ENCODE assay signal across 17 mouse cellular contexts in the genomic region with DNA sequence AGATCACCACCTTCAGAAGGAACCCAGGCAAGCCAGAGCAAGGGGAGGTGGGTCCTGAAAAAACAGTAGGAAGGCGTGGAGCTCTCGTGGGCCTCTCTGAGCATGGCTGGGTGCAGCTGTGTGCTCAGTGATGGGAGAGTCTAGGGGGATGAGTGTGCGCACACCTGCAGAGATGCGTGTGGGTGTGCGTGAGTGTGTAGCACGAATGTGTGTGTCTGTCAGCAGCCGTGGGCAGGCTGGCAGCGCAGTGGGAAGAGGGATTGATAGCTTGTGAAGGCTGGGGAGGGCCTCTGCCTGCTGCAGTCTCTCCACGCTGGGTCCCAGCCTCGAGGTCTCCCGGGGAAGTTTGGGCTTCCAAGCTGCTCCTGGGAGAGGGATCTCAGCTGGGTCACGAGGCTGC. TPM values are rescaled to one million over a fixed set of nuclear protein-coding genes. Genes with fewer than 3 reads are reported as not detected.
DNase-seq lines count a peak whose midpoint lies in the region.
"Had no signal": no experiment of that assay in that cellular context is flagged by ENCODE, and none has a peak within 500 bp of the region (broad histone marks: within the 10 kb centered on the region; RNA-seq: fewer than 3 reads in every experiment).

No protein-coding gene starts in this region.

- intact Hi-C loops in left cerebral cortex, postnatal 25 days (cut with DNase I): loop anchor here (5.0 to 10.0 kb wide), 2 partner anchors 73 to 325 kb away; a partner anchor contains a TSS

- peak; percentile 56 to 70 for DNase-seq in layer of hippocampus, adult 18-20 months (ENCODE audit: low spot score in 2 of 2)
- no peak for DNase-seq in layer of hippocampus, postnatal 10 days (ENCODE audit: low spot score in 2 of 2)
- DNase-seq in right cerebral cortex, adult 18-20 months: peak; percentile 84
- DNase-seq in right cerebral cortex, postnatal 4 days: no peak
- peak; percentile 69 to 77 for DNase-seq in left cerebral cortex, postnatal 25 days (ENCODE audit: low spot score in 2 of 2)
- DNase-seq in lung, postnatal 10 days: no peak
- no peak for DNase-seq in lung, postnatal 4 days
- DNase-seq: adrenal gland, postnatal 36 days; cerebellum, adult 9-11 months; kidney, adult 9 months; kidney, postnatal 4 days; liver; lung, adult 18-20 months; midbrain, embryonic 14.5 days; thymus, postnatal 36 days had no signal

RNA-seq across cellular contexts. Expression of a gene that starts 3.1 kb away (rescaled TPM):
- total RNA-seq in layer of hippocampus, adult 18-20 months (2021): 100 to 1,000 TPM; 124 to 125 TPM
- total RNA-seq in layer of hippocampus, postnatal 10 days (2021): 100 to 1,000 TPM; 112 to 114 TPM
- total RNA-seq in left cerebral cortex, postnatal 25 days (2021): 10 to 100 TPM; 59.0 to 73.8 TPM
- total RNA-seq: heart, postnatal 25 days had no signal

RNA-seq across cellular contexts. Expression of a gene that starts 15.7 kb away (rescaled TPM):
- total RNA-seq in layer of hippocampus, adult 18-20 months (2021): under 1 TPM; 0.58 to 0.67 TPM
- under 1 TPM; 0.25 to 0.33 TPM for total RNA-seq in layer of hippocampus, postnatal 10 days (2021)
- 1 to 10 TPM in 1 of 2 experiments, under 1 TPM in 1; 0.55 to 1.0 TPM for total RNA-seq in left cerebral cortex, postnatal 25 days (2021)

RNA-seq across cellular contexts. Expression of a gene that starts 51.9 kb away (rescaled TPM):
- total RNA-seq in layer of hippocampus, adult 18-20 months (2021): under 1 TPM; 0.17 to 0.20 TPM
- under 1 TPM; 0.21 to 0.22 TPM for total RNA-seq in layer of hippocampus, postnatal 10 days (2021)
- under 1 TPM; 0.34 to 0.69 TPM for total RNA-seq in left cerebral cortex, postnatal 25 days (2021)
- total RNA-seq: gastrocnemius, postnatal 4 days; heart, postnatal 25 days had no signal

RNA-seq across cellular contexts. Expression of a gene that starts 54.9 kb away (rescaled TPM):
- 10 to 100 TPM; 28.2 to 28.7 TPM for total RNA-seq in layer of hippocampus, adult 18-20 months (2021)
- 10 to 100 TPM; 20.3 to 22.3 TPM for total RNA-seq in layer of hippocampus, postnatal 10 days (2021)
- 10 to 100 TPM; 28.6 to 30.3 TPM for total RNA-seq in left cerebral cortex, postnatal 25 days (2021)

Comparison
In these comparisons a context has a peak if more than half of its experiments do, and no peak if none do; other contexts are left out.
1. DNase-seq: peak in layer of hippocampus, adult 18-20 months (2 of 2), right cerebral cortex, adult 18-20 months (single experiment) and left cerebral cortex, postnatal 25 days (2 of 2); none in layer of hippocampus, postnatal 10 days (0 of 2), right cerebral cortex, postnatal 4 days (single experiment), lung, postnatal 10 days (single experiment) and lung, postnatal 4 days (0 of 2).